Mouse (Mus musculus) megakaryocyte-erythroid progenitor cell, adult 5-6 weeks (primary cell): Measurements from ENCODE around the gene Unc93b1. TPM values are rescaled to one million over a fixed set of nuclear protein-coding genes. Genes with fewer than 3 reads are reported as not detected.
A peak's percentile ranks its signal among the peaks of the same experiment; 100 is the strongest.
"Not testable (repeated sequence)": the region's sequence is repeated elsewhere in the genome, so short reads cannot be mapped to it uniquely, and the experiment has no call there.

Experiments used
- ATAC-seq: replicated peaks from 2 replicates; pipeline ENCODE4 v1.8.0; 2016; ENCODE audit warnings: mild to moderate bottlenecking, inconsistent platforms; ENCODE audit not compliant: severe bottlenecking, poor library complexity, low FRiP score, low TSS enrichment
- total RNA-seq, 2 experiments: library from RNA; stranded (forward) in 1 of 2; stranded (reverse) in 1 of 2; fragments of 200-1000, 215-1000 nt in 1 of 2; fragments of >200 nt in 1 of 2; fragmentation: Nextera tagmentation in 1 of 2; gene quantifications; 2 replicates each; pipeline ENCODE4 v1.2.3; 2014 to 2017

The Unc93b1 gene
- total RNA-seq, 2 experiments from 2014 or later, result 9.1 to 16.4 TPM

DNA sequence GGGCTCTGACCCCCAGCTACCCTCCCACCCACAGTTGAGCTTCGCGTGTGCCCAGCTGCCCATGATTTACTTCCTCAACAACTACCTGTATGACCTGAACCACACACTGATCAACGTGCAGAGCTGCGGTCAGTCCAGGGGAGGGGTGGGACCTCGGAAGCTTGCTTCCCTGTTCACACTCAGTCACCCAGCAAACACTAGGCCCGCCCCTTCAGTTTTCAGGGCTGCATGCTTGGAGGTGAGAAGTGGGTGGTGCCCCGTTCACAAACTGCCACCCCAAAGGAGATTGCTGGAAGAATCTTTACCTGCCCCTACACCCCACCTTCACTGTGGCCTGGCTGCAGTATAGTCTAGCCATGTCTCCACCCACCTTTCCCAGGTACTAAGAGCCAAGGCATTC is 7.3 kb downstream of the Unc93b1 start:
- ATAC-seq, result no peak

DNA sequence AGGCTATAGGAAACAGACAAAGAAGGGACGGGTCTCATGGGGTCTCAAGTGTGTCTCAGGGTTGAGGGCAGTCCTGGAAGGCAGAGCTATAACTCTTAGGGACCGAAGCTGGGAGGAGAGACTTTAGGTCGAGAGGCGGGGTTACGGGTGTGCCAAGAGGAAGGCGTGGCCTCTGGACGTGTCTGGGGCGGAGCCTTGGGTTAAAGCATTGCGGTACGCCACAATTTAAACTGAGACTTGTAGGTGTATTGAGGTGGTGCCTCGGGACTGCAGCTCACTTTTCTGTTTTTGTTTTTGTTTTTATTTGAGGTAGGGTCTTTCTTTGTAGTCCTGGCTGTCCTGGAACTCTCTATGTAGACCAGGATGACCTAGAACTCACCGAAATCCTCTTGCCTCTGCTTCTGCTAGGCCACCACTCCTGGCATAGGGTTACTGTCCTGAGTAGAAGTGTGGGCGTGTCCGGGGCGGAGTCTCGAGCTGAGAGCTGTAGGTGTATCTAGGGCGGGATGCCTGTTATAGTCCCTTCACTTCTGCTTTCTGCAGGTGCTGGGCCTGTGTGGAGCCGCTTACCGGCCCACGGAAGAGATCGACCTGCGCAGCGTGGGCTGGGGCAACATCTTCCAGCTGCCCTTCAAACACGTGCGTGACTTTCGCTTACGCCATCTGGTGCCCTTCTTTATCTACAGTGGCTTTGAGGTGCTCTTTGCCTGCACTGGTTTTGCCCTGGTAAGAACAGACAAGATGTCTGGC is 8.2 kb downstream of the Unc93b1 start:
- ATAC-seq, result peak; percentile 84

DNA sequence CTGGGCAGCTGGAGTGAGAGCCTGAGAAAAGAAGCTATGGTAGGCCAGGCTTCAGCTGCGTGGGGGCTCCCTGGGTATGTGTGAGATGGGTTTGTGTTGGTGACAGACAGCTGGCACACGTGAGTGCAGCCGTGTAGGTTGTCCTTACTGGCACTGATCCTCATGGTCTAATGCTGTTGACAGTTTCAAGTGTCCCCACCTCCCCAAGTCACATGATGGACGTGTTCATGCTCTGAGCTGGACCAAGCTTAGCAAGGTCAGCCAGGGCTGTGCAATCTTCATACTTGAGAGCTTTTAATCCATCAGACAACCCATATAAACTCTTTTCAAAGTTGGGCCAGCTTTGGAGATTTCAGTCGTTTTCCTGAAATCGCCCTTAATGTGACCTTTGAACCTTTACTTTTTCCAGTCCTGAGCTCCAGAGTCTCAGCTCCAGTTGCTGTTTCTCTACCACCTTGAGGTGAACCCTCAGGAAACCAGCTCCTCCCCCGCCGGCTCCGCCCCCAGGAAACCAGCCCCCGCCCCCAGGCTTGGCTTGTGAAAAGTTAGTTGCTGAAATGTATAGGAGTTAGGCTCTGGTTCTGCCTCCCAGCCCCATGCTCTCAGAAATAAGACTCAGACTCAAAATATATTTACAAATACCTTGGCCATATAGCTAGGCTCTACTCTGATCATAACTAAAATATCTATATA is 11.0 kb downstream of the Unc93b1 start:
- no peak for ATAC-seq

DNA sequence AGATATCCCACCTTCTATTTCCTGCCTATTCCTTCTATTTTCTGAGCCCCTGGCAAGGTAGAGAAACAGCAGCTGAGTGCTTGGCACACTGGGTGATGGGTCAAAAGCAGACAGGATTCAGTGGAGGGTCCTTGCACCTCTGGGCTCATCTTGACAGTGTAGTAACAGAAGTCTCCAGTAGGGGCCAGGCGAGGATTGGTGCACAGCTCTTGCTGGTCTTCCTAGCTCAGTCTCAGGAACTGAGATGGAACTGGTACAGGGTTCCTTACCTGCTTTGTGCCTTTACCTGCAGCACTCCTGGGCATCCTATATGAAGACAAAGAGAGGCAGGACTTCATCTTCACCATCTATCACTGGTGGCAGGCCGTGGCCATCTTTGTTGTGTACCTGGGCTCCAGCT is 11.7 kb downstream of the Unc93b1 start:
- peak; percentile 49; the same call in 1 of the 2 replicates for ATAC-seq

DNA sequence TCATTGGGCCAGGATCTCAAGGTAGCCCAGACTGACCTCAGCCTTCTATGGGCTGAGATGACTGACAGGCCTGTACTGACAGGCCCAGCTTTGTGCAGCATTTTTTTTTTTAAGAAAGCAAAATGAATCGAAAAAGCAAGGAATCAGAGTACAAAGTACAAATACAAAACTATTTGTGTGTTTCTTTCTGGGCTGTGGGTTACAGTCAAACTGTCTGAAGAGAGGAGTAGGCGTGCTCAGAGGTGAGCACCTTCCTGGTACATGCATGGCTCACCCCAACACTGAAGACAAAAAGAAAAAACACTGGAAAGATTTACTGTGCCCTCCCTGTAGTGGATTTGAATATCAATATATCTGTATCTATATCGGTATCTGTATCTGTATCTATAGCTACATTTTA is 12.8 kb downstream of the Unc93b1 start:
- no peak for ATAC-seq

DNA sequence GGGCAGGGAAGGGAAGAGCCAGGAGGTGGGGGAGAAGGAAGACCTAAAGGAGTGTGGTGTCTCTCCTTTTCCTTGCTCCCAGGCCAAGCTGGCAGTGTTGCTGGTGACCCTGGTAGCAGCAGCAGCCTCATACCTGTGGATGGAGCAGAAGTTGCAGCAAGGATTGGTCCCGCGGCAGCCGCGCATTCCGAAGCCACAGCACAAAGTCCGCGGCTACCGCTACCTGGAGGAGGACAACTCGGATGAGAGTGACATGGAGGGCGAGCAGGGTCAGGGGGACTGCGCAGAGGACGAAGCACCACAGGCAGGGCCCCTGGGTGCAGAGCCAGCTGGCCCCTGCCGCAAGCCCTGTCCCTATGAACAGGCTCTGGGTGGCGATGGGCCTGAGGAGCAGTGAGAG is 13.6 kb downstream of the Unc93b1 start:
- no peak for ATAC-seq

DNA sequence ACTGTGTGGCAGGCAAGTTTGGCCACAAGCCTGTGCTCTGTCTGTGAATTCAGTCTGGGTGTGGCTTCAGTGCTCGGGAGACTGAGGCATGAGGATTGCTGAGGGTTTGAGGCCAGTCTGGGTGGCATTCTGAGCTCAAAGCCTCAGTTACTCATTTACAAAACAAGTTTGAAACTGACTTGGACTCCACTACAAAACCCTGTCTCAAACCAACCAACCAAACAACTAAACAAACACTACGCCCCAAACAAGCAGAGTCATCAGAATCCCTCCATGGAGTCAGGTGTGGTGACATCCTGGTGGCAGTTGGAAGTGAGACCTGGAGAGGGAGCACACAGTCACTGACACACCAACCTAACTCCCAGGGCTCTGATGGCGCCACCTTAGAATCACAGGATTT is 15.3 kb downstream of the Unc93b1 start:
- no peak for ATAC-seq

DNA sequence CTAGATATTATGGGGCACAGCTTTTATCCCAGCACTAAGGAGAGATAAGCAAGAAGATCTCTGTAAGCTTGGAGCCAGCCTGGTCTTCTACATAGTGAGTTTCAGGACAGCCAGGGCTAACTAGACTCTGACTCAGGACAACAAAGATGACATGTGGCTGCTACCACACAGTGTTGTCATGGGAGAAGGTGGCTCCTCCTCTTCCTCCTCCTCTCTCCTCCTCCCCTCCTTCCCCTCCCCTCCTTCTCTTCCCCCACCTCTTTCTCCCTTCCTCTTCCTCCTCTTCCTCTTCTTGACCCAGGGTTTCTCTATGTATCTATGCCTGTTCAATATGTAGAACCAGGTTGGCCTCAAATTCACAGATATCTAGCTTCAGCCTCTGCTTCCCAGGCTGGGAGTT is 16.5 kb downstream of the Unc93b1 start:
- no peak for ATAC-seq

DNA sequence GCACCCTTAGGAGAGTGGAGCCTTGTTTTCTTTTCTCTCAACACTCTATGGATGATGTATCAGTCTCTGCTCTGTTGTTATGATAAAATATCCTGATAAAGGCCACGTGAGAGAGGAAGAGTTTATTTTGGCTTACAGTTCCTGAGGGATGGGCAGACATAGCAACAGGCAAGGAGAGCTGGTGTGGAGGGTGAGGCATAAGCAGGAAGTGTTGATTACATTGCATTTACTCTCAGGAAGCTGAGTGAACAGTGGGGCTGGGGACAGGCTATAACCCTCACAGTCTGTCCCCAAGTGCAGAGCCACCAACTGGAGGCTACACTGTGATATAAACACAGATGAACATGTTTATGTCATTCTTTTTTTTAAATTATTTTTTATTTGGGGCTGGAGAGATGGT is 17.1 kb downstream of the Unc93b1 start:
- no peak for ATAC-seq

DNA sequence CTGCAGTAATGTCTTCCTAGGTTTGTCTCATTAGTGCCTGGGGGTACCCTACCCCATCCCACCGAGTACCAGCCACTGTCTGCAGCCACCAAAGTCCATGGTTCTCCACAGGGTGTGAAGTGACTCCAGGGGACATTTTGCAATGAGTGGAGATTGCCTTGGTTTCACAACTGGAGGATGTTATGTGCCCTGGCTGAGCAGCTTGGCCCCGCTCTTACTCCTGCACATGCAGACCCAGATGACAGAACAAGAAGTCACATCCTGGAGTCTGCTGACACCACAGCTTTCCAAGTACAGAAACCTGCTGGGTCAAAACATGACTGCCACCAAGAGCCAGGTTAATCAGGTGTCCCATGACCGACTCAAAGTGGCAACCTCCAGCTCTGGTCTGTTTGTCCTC is 20.0 kb downstream of the Unc93b1 start:
- no peak for ATAC-seq

DNA sequence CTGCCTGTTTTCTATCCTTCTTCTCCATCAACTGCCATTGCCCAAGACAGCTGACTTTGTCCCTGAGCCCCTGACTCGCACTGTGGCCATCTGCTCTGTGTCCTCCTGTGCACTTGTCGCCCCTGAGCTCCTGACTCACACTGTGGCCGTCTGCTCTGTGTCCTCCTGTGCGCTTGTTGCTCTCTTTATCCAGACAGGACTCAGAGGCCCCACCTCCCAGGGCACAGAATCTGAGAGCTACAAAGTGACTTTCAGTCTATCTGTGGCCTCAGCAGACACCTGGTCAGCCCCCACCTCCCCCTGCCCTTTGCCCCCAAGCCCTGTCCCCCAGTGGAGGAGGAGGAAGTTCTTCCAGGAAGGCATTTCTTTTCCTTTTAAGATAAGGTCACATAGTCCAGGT is 20.8 kb downstream of the Unc93b1 start:
- no peak for ATAC-seq

DNA sequence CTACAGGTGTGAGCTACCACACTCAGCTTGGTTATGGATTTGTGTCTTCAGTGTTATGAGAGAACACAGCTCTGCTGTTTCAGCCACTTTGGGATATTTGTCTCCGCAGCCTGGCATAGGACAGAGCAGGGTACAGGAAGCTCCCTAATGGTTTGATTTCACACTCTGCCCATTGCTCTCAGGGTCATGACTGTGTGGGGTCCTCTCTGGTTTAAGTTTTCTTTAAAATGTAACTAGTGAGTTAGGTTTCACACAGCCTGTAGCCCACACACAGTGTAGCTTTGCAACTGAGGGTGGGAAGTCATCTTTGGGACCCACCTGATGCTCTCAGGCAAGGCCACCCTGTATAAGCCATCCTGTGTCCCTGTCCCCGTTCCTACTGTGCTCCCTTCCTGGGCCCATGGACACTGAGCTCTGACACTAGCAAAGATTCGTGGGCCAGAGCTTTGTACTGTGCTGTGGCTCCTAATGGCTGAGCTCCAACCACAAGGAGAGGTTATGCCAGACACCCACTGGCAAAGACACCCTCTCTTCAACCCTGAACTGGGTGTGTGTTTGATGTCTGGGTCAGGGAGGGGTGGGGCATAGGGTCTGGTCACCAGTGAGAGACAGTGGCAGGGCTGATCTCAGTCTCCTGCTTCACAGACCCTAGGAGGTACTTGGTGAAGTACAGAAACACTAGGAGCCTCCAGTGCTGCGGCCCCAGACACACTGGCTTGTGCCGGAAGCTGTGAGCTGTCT is 22.5 kb downstream of the Unc93b1 start:
- ATAC-seq, result not testable (repeated sequence)

DNA sequence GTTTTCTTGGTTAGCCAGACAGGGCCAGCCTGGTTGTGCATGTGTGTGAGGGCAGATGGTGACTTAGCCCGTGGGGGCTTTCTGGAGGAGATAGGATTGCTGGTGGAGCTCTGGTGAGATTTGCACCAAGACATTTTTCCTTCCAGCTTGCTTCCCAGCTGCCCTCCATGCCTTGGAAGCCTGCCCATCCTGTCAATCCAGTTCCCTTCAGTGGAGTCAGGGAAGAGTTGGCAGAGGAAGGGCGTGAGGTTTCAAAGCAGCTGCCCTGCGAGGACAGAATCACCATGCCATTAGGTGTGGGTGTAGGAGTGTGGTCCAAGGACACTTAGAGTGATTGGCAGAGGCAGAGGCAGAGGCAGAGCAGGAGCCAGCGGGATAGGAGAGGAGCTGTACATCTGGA is 23.5 kb downstream of the Unc93b1 start, which contains the start of gene Aldh3b3:
Gene Aldh3b3, plus strand, starts transcription at position 176 of the 400 bp plus-strand sequence.
- ATAC-seq, result no peak

DNA sequence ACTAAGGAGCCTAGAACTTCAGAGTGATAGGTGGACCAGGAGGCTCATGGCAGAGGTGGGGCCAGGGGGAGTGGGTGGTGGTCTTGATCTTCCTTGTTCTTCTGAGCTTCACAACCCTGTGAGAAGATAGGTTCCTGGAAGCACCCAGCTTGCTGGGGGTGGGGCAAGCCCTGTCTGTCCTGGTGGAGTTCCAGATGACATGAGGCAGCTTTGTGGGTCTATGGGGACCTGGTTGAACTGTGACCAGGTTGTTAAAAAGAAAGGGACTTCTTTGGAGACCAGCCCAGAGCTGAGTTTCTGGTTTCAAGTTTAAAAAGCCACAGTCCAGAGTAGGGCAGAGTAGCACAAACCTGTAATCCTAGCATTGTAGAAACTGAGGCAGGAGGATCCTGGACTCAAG is 24.0 kb downstream of the Unc93b1 start:
- ATAC-seq, result no peak

DNA sequence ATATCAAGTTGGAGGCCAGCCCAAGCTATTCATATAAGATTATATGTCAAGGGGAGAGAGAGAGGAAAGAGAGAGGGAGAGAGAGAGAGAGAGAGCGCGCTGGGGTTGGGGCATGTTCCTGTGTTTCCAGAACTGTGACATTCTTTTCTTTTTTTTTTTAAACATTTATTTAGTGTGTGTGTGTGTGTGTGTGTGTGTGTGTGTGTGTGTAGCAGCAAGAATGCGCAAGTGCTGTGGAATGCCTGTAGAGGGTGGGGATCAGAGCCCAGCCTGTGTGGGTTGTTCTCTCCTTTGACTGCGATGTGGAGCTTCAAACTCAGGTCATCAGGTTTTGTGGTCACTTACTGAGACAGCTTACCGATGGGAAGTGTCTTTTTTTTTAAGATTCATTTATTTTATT is 25.2 kb downstream of the Unc93b1 start:
- ATAC-seq, result no peak

DNA sequence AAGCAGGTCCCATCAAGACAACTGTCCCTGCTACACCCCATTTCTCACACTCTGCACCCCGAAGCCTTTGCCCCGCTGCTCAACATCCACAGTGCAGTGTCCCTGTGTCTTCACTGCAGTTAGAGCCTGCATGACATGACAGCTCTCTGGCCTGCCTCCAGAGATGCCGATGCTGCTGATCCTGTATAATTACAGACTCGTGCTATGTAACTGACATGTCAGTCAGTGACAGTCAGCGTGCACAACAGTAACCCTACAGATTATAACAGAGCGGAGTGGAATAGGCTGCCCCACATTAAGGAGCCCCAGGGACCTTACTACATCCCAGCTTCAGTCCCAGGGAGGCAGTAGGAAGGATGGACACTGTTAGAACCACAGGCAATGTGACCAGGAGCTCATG is 26.8 kb downstream of the Unc93b1 start:
- ATAC-seq, result not testable (repeated sequence)

DNA sequence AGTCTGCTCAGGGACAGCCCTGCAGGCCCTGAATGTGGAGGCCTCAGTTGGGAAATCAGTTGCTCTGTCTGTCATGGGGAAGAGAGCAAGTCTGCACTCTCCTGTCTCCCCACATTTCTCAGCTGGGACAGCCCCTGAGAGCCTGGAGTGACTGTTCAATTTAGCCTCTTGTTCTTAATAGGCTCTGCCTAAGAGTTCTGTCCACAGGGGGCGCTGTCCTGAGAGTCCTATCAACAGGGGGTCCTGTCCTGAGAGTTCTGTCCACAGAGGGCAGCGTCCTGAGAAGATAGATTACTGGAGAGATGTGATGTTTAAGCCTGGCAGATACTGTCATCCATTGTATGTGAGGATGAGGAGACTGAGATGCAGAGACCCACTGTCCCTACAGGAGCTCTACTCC is 27.5 kb downstream of the Unc93b1 start:
- no peak for ATAC-seq

DNA sequence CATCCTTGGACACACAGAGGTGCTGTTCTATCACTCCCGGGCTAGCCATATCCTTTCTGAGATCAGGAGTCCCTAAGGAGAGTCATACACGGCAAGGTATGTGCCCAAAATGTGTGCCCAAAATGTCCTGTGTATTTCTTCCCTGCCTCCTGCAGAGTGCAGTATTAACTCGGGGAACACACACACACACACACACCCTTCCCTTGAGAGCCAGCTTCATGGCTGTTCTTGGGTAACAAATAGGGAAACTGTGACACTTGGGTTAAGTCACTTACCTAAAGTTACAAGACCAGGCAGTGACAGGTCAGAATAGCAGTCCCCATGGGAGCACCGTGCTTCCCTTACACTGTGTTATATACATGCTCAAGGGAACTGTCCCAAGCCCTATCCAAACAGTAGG is 29.0 kb downstream of the Unc93b1 start:
- ATAC-seq, result no peak

DNA sequence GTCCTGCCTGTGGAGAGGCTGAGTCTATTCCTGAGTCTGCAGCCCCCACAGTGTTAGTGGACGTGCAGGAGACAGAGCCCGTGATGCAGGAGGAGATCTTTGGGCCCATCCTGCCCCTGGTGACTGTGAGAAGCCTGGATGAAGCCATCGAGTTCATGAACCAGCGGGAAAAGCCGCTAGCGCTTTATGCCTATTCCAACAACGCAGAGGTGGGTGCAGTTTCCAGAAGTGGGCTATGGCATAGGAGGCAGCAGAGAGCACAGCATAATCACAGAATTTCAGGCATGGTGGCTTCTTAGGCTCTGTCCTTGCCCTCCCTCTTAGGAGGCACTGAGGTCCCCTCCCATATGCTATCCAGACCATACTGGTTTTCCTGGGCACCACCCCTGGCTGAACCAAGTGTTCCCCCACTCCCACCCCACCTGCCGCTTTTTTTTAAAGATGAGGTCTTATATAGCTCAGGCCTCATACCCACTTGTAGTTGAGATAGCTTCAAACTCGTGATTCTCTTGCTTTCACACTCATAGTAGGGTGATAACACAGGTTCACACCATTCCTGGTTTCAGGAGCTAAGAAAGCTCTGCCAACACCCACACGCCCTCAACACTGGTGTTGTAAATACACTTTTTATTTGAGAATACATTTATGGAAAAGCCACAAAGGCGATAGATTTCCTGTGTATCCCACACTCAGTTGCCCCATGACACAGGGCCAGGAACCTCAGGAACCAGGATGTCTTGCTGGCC is 31.5 kb downstream of the Unc93b1 start:
- no peak for ATAC-seq

DNA sequence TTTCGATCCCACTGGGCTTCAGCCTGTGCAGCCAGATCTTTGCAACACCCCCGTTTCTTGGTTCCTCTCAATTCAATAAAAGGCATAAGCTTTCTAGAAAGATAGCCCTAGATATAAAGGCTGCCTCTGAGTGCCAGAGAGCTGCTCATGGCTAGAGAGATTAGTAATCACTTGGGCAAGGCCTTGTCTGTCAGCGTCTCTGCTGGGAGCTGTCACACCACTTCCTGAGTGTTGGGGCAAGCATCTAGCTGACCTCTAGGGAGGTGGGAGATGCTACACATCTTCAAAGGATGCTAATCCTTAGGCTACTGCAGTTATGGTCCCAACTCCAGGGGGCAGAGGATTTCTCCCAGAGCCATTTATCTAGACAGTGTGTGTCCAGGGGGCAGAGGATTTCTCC is 32.3 kb downstream of the Unc93b1 start:
- peak; percentile 47; the same call in 1 of the 2 replicates for ATAC-seq
